Mouse (Mus musculus): ENCODE results near the gene Gatad2a. TPM values are rescaled to one million over a fixed set of nuclear protein-coding genes. Genes with fewer than 3 reads are reported as not detected.

Gene Gatad2a
- polyA plus RNA-seq, 1 experiment, result 21.1 TPM

DNA sequence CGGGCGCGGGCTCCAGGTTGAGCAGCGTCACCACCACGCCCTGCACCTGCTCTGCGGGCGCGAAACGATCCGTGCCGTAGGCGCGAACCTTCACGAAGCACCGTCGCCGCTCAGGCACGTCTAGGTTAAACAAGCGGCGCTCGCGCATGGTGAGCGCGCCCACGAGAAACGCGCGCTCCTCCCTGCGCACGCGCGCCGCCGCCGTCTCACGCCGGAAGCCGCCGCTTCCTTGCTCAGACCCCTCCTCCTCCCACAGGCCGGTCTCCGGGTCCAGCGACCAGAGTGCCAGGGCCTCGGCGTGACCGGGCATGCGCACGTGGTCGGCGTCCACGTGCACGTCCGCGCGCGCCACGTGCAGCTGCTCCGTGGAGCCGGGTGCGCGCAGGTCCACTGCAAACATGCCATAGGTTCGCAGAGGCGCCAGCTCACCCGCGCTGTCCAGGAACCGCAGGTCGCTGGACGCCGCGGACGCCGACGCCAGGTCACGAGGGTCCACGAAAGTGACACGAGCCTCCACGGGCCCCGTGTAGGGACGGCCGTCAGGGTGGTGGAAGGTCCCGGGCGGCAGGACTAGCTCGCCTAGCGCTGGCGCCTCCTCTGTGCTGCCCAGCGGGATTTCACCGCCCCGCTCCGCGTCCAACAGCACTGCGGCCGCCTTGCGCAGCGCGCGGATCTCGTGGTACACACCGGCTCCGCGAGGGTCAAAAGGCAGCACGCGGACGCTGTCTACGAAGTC lies 114.0 kb downstream of the Gatad2a start:
- peak overlapping the region; percentile 15 for H3K4me3 ChIP-seq (ENCODE audit: insufficient read depth, low read length)
- H3K27ac ChIP-seq (ENCODE audit: insufficient read depth, low read length), result no peak overlapping the region
- no peaks in the 10 kb centered on the region for H3K4me1 ChIP-seq (ENCODE audit: control insufficient read depth, insufficient read depth, low read length)
- TF ChIP-seq POLR2A (IDR thresholded peaks at IDR 0.05; ENCODE audit: extremely low read depth, insufficient read depth, low read length), result no peak
- no peak for TF ChIP-seq CTCF (IDR thresholded peaks at IDR 0.05; ENCODE audit: extremely low read depth, insufficient read depth, low read length)

- Histone ChIP-seq H3K4me3 (ENCODE audit: insufficient read depth, low read length) (peak overlapping the region; percentile 15; the same call in 1 of the 2 replicates), H3K27ac (ENCODE audit: insufficient read depth, low read length) (no peak overlapping the region), H3K4me1 (ENCODE audit: control insufficient read depth, insufficient read depth, low read length) (no peaks in the 10 kb centered on the region)
- TF ChIP-seq POLR2A (IDR thresholded peaks at IDR 0.05; ENCODE audit: extremely low read depth, insufficient read depth, low read length) (no peak), CTCF (IDR thresholded peaks at IDR 0.05; ENCODE audit: extremely low read depth, insufficient read depth, low read length) (no peak)
Observed at GRCm38 (mm10) chr8:69881261-69881865, 114.8 kb downstream of the Gatad2a start.

DNA sequence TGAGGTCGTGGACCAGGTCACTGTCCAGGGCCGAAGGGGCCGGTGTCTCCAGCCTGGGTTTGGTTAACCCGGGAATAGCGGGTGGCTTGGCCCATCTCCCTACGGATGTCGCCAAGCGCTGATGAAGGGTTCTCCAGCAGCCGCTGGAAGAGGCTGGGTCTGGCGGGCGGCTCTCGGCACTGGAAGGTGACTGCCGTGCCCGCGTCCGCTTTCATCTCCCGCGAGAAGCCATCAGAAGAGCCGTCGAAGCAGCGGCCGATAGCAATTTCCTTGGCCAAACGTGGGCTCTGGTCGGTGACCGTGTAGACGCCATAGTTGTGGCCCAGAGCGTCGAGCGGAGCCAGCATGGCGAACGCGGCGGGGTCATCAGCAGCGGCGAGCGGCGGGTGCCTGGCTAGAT lies 115.3 kb downstream of the Gatad2a start:
- no peaks in the 10 kb centered on the region for H3K4me1 ChIP-seq (ENCODE audit: control insufficient read depth, insufficient read depth, low read length)
- TF ChIP-seq POLR2A (IDR thresholded peaks at IDR 0.05; ENCODE audit: extremely low read depth, insufficient read depth, low read length), result no peak
- no peak for TF ChIP-seq CTCF (IDR thresholded peaks at IDR 0.05; ENCODE audit: extremely low read depth, insufficient read depth, low read length)
- H3K27ac ChIP-seq (ENCODE audit: insufficient read depth, low read length), result no peak overlapping the region
- no peak overlapping the region for H3K4me3 ChIP-seq (ENCODE audit: insufficient read depth, low read length)

- H3K4me3 ChIP-seq (ENCODE audit: insufficient read depth, low read length), result no peak overlapping the region
- TF ChIP-seq POLR2A (IDR thresholded peaks at IDR 0.05; ENCODE audit: extremely low read depth, insufficient read depth, low read length) (no peak), CTCF (IDR thresholded peaks at IDR 0.05; ENCODE audit: extremely low read depth, insufficient read depth, low read length) (no peak)
Observed at GRCm38 (mm10) chr8:69879678-69880077, 116.5 kb downstream of the Gatad2a start.

GRCm38 (mm10) chr8:69877992-69878391 lies 118.2 kb downstream of the Gatad2a start:
- H3K4me1 ChIP-seq (ENCODE audit: control insufficient read depth, insufficient read depth, low read length), result no peaks in the 10 kb centered on the region
- H3K4me3 ChIP-seq (ENCODE audit: insufficient read depth, low read length), result no peak overlapping the region
- H3K27ac ChIP-seq (ENCODE audit: insufficient read depth, low read length), result no peak overlapping the region
- TF ChIP-seq CTCF (IDR thresholded peaks at IDR 0.05; ENCODE audit: extremely low read depth, insufficient read depth, low read length) (no peak), POLR2A (IDR thresholded peaks at IDR 0.05; ENCODE audit: extremely low read depth, insufficient read depth, low read length) (no peak)

More at GRCm38 (mm10) chr8:69879678-69880077, 116.5 kb downstream of the Gatad2a start:
- Histone ChIP-seq H3K27ac (ENCODE audit: insufficient read depth, low read length) (no peak overlapping the region), H3K4me1 (ENCODE audit: control insufficient read depth, insufficient read depth, low read length) (no peaks in the 10 kb centered on the region)

DNA sequence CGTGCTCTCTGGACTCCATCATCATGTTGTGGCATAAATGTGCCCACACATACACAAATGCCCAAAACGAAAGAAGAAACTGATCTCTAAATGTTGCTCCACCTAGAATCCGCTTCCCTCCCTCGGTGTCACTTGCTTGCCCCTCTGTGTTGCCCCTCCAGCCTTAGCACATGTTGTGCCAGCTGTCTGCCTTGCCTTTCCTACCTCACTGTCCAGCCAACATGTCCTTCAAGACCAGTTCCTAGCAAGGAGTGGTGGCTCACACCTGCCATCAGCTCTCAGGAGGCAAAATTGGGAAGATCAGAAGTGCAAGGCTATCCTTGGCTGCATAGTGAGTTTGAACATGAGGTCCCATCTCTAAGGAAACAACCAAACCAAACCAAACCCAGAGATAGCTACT lies 118.8 kb downstream of the Gatad2a start:
- H3K27ac ChIP-seq (ENCODE audit: insufficient read depth, low read length), result no peak overlapping the region
- no peak for TF ChIP-seq CTCF (IDR thresholded peaks at IDR 0.05; ENCODE audit: extremely low read depth, insufficient read depth, low read length)
- no peak for TF ChIP-seq POLR2A (IDR thresholded peaks at IDR 0.05; ENCODE audit: extremely low read depth, insufficient read depth, low read length)
- no peaks in the 10 kb centered on the region for H3K4me1 ChIP-seq (ENCODE audit: control insufficient read depth, insufficient read depth, low read length)
- H3K4me3 ChIP-seq (ENCODE audit: insufficient read depth, low read length), result no peak overlapping the region

DNA sequence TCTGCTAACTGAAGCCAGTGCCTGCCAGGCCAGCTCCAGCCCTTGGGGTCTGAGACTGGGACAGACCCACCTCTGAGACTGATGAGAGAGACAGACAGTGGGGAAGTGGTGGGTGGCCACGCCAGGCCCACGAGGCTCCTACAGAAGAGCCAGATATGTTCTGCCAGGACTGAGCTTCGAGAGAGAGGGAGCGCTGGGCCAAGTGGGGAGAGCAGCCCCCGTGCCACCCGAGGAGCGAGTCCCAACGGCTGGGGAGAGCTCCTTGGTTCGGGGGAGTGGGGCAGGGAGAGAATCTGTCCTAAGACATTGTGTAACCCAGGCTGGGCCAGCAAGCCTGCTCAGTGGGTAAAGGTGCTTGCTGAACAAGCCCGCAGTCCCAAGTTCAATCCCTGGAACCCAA lies 119.2 kb downstream of the Gatad2a start:
- Histone ChIP-seq H3K27ac (ENCODE audit: insufficient read depth, low read length) (no peak overlapping the region), H3K4me3 (ENCODE audit: insufficient read depth, low read length) (no peak overlapping the region), H3K4me1 (ENCODE audit: control insufficient read depth, insufficient read depth, low read length) (no peaks in the 10 kb centered on the region)
- no peak for TF ChIP-seq CTCF (IDR thresholded peaks at IDR 0.05; ENCODE audit: extremely low read depth, insufficient read depth, low read length)

DNA sequence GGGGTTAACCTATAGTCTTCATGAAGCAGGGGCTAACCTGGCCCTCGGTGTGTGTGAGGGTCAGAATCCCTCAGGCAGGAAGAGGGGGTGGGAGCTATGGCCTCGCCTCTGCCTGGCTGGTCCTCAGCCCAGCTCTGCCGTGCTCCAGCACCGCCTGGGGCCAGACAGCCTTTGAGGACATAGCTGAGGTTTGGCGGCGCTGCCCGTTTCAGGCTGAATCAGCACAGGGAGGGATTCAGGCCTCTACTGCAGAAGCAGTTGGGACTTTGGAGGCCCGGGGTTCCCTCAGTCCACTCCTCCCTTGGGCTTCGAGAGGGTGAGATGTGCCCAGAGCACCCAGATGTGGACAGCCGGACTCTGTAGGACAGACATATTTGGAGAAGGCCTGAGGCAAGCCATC lies 120.1 kb downstream of the Gatad2a start:
- Histone ChIP-seq H3K4me3 (ENCODE audit: insufficient read depth, low read length) (no peak overlapping the region), H3K27ac (ENCODE audit: insufficient read depth, low read length) (no peak overlapping the region), H3K4me1 (ENCODE audit: control insufficient read depth, insufficient read depth, low read length) (no peaks in the 10 kb centered on the region)
- TF ChIP-seq POLR2A (IDR thresholded peaks at IDR 0.05; ENCODE audit: extremely low read depth, insufficient read depth, low read length), result no peak
- no peak for TF ChIP-seq CTCF (IDR thresholded peaks at IDR 0.05; ENCODE audit: extremely low read depth, insufficient read depth, low read length)

GRCm38 (mm10) chr8:69874654-69875053 lies 121.5 kb downstream of the Gatad2a start:
- no peak for TF ChIP-seq POLR2A (IDR thresholded peaks at IDR 0.05; ENCODE audit: extremely low read depth, insufficient read depth, low read length)
- no peak for TF ChIP-seq CTCF (IDR thresholded peaks at IDR 0.05; ENCODE audit: extremely low read depth, insufficient read depth, low read length)
- no peak overlapping the region for H3K27ac ChIP-seq (ENCODE audit: insufficient read depth, low read length)
- H3K4me1 ChIP-seq (ENCODE audit: control insufficient read depth, insufficient read depth, low read length), result peaks cover 3% of the 10 kb centered on the region; the same call in 1 of the 2 replicates
- no peak overlapping the region for H3K4me3 ChIP-seq (ENCODE audit: insufficient read depth, low read length)

GRCm38 (mm10) chr8:69874155-69874554 lies 122.0 kb downstream of the Gatad2a start:
- TF ChIP-seq CTCF (IDR thresholded peaks at IDR 0.05; ENCODE audit: extremely low read depth, insufficient read depth, low read length) (peak; percentile 86), POLR2A (IDR thresholded peaks at IDR 0.05; ENCODE audit: extremely low read depth, insufficient read depth, low read length) (no peak)
- no peak overlapping the region for H3K4me3 ChIP-seq (ENCODE audit: insufficient read depth, low read length)
- peaks cover 3% of the 10 kb centered on the region; the same call in 1 of the 2 replicates for H3K4me1 ChIP-seq (ENCODE audit: control insufficient read depth, insufficient read depth, low read length)
- H3K27ac ChIP-seq (ENCODE audit: insufficient read depth, low read length), result no peak overlapping the region

Measured in cortical plate, adult 2 months (tissue).